Mouse (Mus musculus) spleen, adult 2 months (tissue): ENCODE data around the gene Slc45a1.

Experiments used
- CTCF ChIP-seq: fragments of 200-500 bp; IDR thresholded peaks from 2 replicates; pipeline ENCODE4 v1.5.1; 2011; ENCODE audit warnings: mild to moderate bottlenecking, inconsistent platforms; ENCODE audit not compliant: insufficient read depth, insufficient read length, insufficient replicate concordance; ENCODE audit errors: extremely low read depth
- POLR2A ChIP-seq: fragments of 200-500 bp; IDR thresholded peaks from 2 replicates; pipeline ENCODE4 v1.6.1; 2011; ENCODE audit warnings: low read depth, low read length, inconsistent platforms

DNA sequence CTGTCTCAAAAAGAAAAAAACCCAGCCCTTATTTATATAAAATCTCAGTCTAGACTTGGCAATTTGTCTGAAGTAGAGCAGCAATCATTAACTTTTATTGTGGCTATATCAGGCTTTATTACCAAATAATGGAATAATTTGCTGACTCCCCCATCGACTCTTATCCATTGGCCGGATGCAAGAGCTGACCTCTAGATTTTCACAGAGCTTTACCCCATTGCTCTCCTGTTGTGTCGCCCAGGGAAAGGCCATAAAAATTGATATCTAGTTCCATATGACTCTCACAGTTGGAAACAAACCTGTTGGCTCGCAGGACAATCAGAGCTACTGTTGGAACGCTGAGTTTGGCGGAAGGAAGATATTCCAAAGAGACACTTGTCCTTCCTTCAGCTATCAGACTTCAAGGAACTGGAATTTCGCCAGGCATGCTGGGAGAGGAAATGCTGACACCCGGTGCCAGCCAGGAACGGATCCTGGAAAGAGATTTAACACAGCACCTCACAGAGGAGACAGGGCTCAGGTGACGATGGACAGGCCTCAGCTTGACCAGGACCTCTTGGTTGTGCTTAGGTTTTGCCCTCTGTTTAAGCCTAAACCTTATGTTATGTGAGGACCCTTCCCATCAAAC, 35.3 kb upstream of the Slc45a1 start:
- TF ChIP-seq CTCF, result no peak
- no peak for TF ChIP-seq POLR2A
